ENCODE assay signal across 9 mouse cellular contexts in genomic region chr3:93537068-93537576, GRCm38 (mm10). TPM values are rescaled to one million over a fixed set of nuclear protein-coding genes. Genes with fewer than 3 reads are reported as not detected.
DNase-seq lines count a peak whose midpoint lies in the region; ATAC-seq and TF ChIP-seq lines count a peak whose summit lies in the region.
"Had no signal": no experiment of that assay in that cellular context is flagged by ENCODE, and none has a peak within 500 bp of the region (broad histone marks: within the 10 kb centered on the region; RNA-seq: fewer than 3 reads in every experiment).

No protein-coding gene starts in this region.

- H3K27me3 ChIP-seq in liver, embryonic 13.5 days = no peaks in the 10 kb centered on the region
- H3K27me3 ChIP-seq in liver, embryonic 11.5 days (replicated peaks; ENCODE audit: control insufficient read depth, insufficient read depth, low read length) = no peaks in the 10 kb centered on the region

- WGBS in liver, embryonic 13.5 days (ENCODE audit: insufficient replicate concordance) = 43% methylated on average over 2 of the region's 2 CpGs
- 53% methylated on average over 2 of the region's 2 CpGs for WGBS in liver, embryonic 11.5 days

- 0 out of 2 replicates have a peak, but pooled peaks have one; percentile 20 for ATAC-seq in liver, embryonic 13.5 days (ENCODE audit: low read depth)
- ATAC-seq in liver, embryonic 11.5 days (replicated peaks; ENCODE audit: low FRiP score) = no peak

- intact Hi-C loops in heart, postnatal 10 days (cut with DNase I) = no loop called here

- no peak for TF ChIP-seq POLR2A in embryonic fibroblast, embryonic 13.5 days (IDR thresholded peaks at IDR 0.05; ENCODE audit: low read depth, low read length)

- no peak for TF ChIP-seq CTCF in embryonic fibroblast, embryonic 13.5 days (IDR thresholded peaks at IDR 0.05; ENCODE audit: borderline replicate concordance, insufficient read depth, low read length)

- DNase-seq in liver, embryonic 13.5 days = no peak
- DNase-seq in liver, embryonic 11.5 days (ENCODE audit: low spot score) = no peak
- DNase-seq in heart, postnatal 10 days = peak; percentile 82 to 83
- peak; percentile 71 for DNase-seq in lung, postnatal 36 days
- DNase-seq in spleen, postnatal 14 days (ENCODE audit: low spot score in 2 of 2) = no peak
- no peak for DNase-seq in retina, embryonic 14.5 days (ENCODE audit: low spot score)
- no peak for DNase-seq in cerebellum, postnatal 36 days
- DNase-seq: layer of hippocampus, postnatal 36 days had no signal

- no peak overlapping the region for H3K4me3 ChIP-seq in liver, embryonic 13.5 days (replicated peaks)
- H3K4me3 ChIP-seq in liver, embryonic 11.5 days (ENCODE audit: low read depth, low read length) = no peak overlapping the region
- no peak overlapping the region for H3K4me3 ChIP-seq in embryonic fibroblast, embryonic 13.5 days (ENCODE audit: insufficient read depth, low read length)

- no peaks in the 10 kb centered on the region for H3K4me1 ChIP-seq in liver, embryonic 13.5 days (replicated peaks)
- H3K4me1 ChIP-seq in liver, embryonic 11.5 days (replicated peaks; ENCODE audit: control insufficient read depth, insufficient read depth, low read length) = no peaks in the 10 kb centered on the region
- H3K4me1 ChIP-seq in embryonic fibroblast, embryonic 13.5 days (ENCODE audit: control insufficient read depth, insufficient read depth, low read length) = peaks cover 4% of the 10 kb centered on the region

- H3K4me2 ChIP-seq in liver, embryonic 13.5 days = no peak overlapping the region
- no peak overlapping the region for H3K4me2 ChIP-seq in liver, embryonic 11.5 days

- no peaks in the 10 kb centered on the region for H3K36me3 ChIP-seq in liver, embryonic 13.5 days
- H3K36me3 ChIP-seq in liver, embryonic 11.5 days (ENCODE audit: control insufficient read depth, insufficient read depth, low read length) = no peaks in the 10 kb centered on the region

- H3K9ac ChIP-seq in liver, embryonic 13.5 days = no peak overlapping the region
- H3K9ac ChIP-seq in liver, embryonic 11.5 days (ENCODE audit: low read depth, low read length) = no peak overlapping the region

- H3K27ac ChIP-seq in liver, embryonic 13.5 days = no peak overlapping the region
- H3K27ac ChIP-seq in liver, embryonic 11.5 days (ENCODE audit: low read depth, low read length) = no peak overlapping the region
- H3K27ac ChIP-seq in embryonic fibroblast, embryonic 13.5 days (ENCODE audit: insufficient read depth, low read length) = peak overlapping the region; percentile 77

- H3K9me3 ChIP-seq in liver, embryonic 13.5 days (replicated peaks) = no peaks in the 10 kb centered on the region
- H3K9me3 ChIP-seq in liver, embryonic 11.5 days (ENCODE audit: control insufficient read depth, low read length) = 0 out of 2 replicates have a peak, but pooled peaks cover 2% of the 10 kb centered on the region

RNA-seq across cellular contexts. Expression of gene S100a11, which starts 16.8 kb away (rescaled TPM):
- 148 and 157 TPM in 2 replicates for polyA plus RNA-seq in liver, embryonic 13.5 days (2015; fragmentation: Nextera tagmentation; extraction: Ambion mirVana)
- 202 and 245 TPM in 2 replicates for polyA plus RNA-seq in liver, embryonic 11.5 days (2014; fragmentation: Nextera tagmentation; extraction: Ambion mirVana)
- 1,573 and 1,846 TPM in 2 replicates for polyA plus RNA-seq in embryonic fibroblast, embryonic 13.5 days (2011; ENCODE audit: insufficient read length, low read depth, missing spikeins)
- 100 to 1,000 TPM; 212 to 217 TPM for total RNA-seq in heart, postnatal 10 days (2021)

RNA-seq across cellular contexts. Expression of gene S100a10, which starts 17.8 kb away (rescaled TPM):
- 69.5 and 71.2 TPM in 2 replicates for polyA plus RNA-seq in liver, embryonic 13.5 days (2015; fragmentation: Nextera tagmentation; extraction: Ambion mirVana)
- polyA plus RNA-seq in liver, embryonic 11.5 days (2014; fragmentation: Nextera tagmentation; extraction: Ambion mirVana) = 137 and 144 TPM in 2 replicates
- polyA plus RNA-seq in embryonic fibroblast, embryonic 13.5 days (2011; ENCODE audit: insufficient read length, low read depth, missing spikeins) = 373 and 491 TPM in 2 replicates
- 100 to 1,000 TPM; 143 to 197 TPM for total RNA-seq in heart, postnatal 10 days (2021)

Comparison
In these comparisons a context has a peak if more than half of its experiments do, and no peak if none do; other contexts are left out.
1. DNase-seq: peak in heart, postnatal 10 days (2 of 2) and lung, postnatal 36 days (single experiment); none in liver, embryonic 13.5 days (single experiment), liver, embryonic 11.5 days (single experiment), spleen, postnatal 14 days (0 of 2), retina, embryonic 14.5 days (single experiment) and cerebellum, postnatal 36 days (0 of 2).